Mouse (Mus musculus): ENCODE results near the gene Ovch2.
"Not testable (repeated sequence)": the region's sequence is repeated elsewhere in the genome, so short reads cannot be mapped to it uniquely, and the experiment has no call there.

Gene Ovch2

DNA sequence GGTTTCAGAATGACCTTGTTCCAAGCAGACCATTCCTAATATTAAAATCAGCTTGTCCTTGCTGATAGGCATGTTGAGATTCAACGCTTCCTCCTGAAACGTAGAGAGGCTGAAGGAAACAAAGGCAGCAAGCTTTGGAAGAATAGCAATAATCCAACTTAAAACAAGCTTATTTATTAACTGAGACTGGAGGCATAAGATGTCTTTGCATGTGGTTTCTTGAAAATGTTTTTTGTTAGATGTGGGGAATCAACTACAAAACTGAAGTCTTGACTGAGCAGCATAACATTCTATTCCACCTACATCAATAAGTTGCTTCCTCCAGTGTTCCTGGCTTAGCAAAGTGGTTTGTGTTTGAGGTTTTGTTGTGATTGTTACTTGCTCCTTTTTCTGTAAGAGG is at the start of gene Ovch2:
Gene Ovch2 (minus strand): TSS at position 101 of the 400 bp plus-strand sequence.
- DNase-seq (ENCODE audit: inconsistent ontology term): no peak

DNA sequence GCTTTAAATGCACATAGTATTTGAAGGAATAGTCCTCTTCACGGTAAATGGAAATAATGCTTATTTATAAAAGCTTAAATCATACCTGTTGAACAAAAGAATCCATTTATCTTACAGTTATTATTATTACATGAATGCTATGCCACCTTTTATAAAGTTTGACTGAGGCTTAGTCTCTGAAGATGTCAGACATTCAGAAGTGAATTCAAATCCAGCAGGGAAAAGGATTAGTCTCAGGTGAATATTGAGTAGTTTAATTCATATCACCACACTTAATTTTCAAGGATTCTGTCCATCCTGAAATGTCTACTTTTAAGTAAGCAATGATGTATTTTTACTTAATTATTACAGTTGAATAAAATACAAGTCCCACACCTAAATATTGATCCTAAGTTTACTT is 46.4 kb upstream of the Ovch2 start, which contains the start of gene Olfr470:
Gene Olfr470 (minus strand): TSS at position 101 of the 400 bp plus-strand sequence.
- not testable (repeated sequence) for DNase-seq (ENCODE audit: inconsistent ontology term)

DNA sequence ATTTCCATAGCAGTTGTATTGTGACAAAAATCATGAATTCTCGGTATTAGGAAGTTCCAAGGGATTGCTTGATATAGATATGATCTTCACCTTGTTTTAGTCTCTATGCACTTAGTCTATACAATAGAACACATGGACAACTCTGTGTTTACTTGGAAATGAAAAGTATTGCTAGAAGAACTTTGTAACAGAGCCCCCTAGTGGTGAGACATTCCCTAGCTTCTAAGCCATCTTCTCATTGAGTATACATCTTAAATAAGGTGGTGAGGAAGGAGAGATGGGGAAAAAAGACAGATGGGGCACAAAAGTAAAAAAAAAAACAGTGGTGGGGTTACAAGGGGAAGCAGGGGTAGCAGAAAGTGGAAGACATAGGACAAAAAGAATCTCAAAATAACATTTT is 40.7 kb upstream of the Ovch2 start:
- DNase-seq (ENCODE audit: inconsistent ontology term): peak; percentile 1

DNA sequence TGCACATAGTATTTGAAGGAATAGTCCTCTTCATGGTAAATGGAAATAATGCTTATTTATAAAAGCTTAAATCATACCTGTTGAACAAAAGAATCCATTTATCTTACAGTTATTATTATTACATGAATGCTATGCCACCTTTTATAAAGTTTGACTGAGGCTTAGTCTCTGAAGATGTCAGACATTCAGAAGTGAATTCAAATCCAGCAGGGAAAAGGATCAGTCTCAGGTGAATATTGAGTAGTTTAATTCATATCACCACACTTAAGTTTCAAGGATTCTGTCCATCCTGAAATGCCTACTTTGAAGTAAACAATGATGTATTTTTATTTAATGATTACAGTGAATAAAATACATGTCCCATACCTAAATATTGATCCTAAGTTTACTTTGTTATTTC is 24.4 kb upstream of the Ovch2 start, which contains the start of gene Olfr469:
Gene Olfr469 (minus strand): TSS at position 101 of the 400 bp plus-strand sequence.
- DNase-seq (ENCODE audit: inconsistent ontology term): not testable (repeated sequence)

DNA sequence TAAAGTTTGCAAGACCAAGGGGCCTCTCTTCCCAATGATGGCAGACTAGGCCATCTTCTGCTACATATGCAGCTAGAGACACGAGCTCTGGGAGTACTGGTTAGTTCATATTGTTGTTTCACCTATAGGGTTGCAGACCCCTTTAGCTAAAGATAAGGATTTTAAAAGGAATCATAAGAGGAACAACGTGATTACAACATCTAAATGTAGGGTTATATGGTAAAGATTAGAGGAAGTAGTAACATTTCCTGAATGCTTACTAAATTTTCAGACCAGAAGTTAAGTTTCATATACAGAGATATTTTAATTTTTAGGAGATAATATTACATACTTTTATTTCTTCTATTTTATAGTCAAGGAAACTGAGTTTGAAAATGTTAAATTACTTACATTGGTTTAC is 22.9 kb upstream of the Ovch2 start:
- not testable (repeated sequence) for DNase-seq (ENCODE audit: inconsistent ontology term)

DNA sequence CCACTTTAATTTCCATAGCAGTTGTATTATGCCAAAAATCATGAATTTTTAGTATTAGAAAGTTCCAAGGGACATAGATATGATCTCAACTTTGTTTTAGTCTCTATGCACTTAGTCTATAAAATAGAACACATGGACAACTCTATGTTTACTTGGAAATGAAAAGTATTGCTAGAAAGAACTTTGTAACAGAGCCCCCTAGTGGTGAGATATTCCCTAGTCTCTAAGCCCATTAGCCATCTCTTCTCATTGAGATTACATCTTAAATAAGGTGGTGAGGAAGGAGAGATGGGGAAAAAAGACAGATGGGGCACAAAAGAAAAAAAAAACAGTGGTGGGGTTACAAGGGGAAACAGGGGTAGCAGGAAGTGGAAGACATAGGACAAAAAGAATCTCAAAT is 18.4 kb upstream of the Ovch2 start:
- no peak for DNase-seq (ENCODE audit: inconsistent ontology term)

DNA sequence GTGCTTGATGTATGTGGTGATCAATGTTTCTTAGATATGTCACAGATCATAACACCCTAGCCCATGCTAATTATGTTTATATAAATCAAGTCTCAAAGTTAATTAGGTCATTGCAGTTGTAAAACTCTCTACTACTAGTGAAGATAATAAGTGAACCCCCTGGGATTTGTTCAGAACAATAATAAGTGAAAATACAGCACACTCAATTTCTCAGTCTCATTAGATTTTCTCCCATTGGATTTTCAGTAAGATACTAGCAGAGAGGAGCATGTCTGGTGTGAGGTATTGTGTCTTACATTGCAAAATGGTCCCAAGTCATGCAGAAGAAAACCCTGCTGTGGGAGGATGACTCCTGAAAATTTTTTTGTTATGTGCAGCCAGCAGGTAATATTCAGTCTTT is 11.0 kb upstream of the Ovch2 start, which contains the start of gene Olfr467:
Gene Olfr467 (plus strand): TSS at position 301 of the 400 bp plus-strand sequence.
- DNase-seq (ENCODE audit: inconsistent ontology term): no peak

DNA sequence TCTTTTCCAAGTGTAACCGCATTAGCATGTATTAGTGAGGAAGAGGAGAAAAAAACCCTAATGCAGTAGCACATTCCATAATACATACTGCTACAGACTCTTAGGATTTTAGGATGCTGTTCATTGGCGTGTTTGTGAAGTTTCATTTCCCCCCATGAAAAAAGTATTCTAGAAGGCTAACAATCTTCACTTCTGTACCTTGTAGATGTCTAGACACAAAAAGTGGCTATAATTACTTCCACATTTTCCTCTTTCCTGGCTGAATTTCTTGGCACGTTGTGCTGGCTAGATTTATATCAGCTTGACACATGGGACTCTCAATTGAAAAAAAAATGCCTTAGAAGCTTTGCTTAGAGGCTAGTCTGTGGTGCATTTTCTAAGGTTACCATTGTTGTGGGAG is 1.1 kb upstream of the Ovch2 start:
- DNase-seq (ENCODE audit: inconsistent ontology term): no peak

DNA sequence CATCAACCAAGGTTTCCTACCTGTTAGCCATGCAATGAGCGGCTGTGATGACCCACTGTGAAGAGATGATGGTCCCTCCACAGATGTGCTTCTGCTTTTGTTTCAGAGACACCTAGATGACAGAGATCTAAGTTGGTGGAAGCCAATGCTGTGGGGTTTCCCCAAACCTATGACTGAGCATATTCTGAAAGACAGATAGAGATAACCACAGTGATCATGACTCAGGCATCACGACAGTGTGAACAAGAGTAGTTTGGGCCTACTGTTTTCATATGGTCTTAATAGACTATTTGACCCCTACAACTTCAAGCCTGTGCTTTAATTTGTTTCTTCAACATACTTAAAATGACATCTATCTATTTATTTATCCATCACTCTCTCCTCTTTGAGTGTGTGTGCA is 4.5 kb downstream of the Ovch2 start:
- DNase-seq (ENCODE audit: inconsistent ontology term): no peak

DNA sequence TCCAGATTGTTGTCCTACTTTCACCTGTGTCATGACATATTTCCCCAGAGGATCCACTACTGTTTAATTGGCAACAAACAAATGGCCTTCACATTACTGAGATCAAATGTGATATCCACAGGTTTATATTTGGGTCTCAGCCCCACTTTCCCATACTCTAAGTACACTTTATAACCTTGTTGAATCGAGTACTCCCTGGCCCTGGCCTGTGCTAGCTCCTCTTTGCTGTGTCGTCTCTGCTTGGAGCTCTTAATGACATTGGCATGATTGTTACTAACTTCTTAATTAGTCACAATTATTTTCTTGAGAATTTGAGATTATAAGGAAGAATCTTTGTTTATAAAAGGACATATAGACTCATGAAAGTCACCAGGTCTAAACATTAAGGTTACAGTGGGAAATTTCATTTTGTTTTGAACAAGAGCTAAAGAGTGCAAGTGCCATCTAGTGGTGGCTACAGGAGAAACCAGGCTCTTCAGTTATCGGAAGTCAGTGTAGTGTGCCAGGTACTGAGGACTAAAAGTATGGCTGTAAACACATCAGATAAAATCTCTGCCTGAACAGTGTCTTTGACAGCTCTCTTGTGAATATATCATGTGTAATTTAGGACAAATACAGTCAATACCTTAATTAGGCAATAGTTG is 12.9 kb downstream of the Ovch2 start:
- DNase-seq (ENCODE audit: inconsistent ontology term): no peak

DNA sequence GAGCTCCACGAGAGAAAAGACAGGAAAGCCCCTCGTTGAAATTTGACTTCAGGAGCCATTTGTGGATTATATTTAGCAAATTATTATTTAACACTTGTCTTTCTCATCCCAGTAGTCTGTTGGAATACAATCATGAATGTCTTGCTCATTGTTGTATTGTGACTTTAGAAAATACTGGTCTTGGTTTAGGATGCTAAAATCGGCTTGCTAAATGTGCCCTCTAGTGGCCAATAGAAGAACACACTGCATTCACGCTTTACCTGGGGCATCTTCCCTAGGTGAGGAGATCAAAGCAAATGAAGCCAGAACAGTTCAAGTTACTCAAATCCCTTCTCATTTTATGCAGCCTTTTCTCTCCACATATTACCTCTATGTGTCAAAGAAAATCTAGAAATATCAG is 21.4 kb downstream of the Ovch2 start:
- no peak for DNase-seq (ENCODE audit: inconsistent ontology term)

DNA sequence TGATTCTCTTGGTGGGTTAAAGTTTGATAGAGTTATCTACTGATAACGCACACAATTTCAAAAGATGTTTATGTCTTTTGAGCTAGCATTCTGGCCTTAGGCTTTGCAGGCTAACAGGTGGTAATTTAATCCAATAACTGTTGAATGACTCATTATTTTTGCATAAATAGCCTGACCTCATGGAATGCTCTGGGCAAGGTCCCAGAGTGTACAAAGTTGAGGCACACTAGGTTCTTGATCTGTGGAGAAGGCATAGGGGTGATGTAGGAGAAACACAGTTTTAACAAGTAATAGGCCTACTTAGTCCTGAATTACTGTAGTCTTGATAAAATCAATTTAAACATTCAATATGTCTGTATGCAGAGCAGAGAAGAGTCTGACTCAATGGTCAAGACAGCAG is 22.8 kb downstream of the Ovch2 start:
- DNase-seq (ENCODE audit: inconsistent ontology term): peak; percentile 6

DNA sequence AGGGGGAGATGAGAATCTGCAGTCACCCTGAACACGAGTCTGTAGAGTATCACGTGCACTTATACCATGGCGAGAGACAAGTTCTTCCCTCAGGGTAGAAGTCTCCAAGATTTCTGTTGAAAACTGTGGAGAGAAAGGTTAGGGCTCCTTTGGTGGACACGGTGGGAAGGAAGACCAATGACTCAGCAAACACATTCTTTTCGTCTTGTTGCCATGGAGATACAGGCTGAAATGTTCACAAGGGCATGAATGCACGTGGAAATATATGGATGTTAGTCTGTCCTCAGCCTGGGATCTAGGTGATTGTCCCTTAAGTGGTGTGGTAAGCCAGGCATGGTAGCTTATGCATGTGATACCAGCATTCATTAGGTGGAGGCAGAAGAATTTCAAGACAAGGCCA is 30.2 kb downstream of the Ovch2 start:
- no peak for DNase-seq (ENCODE audit: inconsistent ontology term)

DNA sequence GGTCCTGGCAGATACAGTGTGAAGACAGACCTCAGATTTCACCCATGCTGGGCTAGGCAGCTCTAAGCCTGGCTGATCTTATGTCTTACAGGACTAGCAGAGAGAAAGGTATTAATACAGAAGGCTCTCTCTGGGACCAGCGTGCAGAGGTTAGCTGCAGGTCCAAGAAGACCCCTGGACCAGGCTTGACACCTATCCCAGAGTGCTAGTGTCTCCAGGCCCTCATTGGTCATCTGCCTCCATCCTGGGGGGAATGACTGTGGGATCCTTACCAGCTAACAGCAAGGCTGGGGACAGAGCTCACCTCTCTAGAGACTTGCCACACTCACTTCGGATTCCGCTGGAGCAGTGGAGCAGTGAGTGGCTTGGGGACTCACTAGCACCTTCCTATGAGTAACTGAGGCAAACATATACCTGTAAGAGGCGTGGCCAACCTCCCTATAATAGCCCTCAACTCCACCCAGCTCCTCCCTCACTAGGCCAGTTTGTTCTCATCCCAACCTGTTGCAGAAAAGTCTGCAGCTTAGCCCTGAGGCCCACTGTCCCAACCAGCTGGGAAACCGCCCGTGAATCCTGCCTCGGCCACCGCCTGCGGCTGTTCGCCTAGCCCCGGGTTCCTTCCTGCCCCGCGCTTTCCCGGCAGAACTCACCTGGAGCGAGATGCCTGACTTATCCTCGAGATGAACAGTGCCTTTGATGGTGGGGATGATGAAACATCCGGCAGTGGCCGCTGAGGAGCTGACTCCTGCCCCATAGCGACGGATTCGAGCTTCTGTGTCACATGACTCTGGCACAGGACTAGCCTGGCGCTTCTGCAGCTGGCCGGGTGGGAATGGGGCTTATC is 43.5 kb downstream of the Ovch2 start, which contains the start of gene Cyb5r2:
Gene Cyb5r2 (minus strand): TSS at position 725 of the 844 bp plus-strand sequence.
- DNase-seq (ENCODE audit: inconsistent ontology term): peak; percentile 13

DNA sequence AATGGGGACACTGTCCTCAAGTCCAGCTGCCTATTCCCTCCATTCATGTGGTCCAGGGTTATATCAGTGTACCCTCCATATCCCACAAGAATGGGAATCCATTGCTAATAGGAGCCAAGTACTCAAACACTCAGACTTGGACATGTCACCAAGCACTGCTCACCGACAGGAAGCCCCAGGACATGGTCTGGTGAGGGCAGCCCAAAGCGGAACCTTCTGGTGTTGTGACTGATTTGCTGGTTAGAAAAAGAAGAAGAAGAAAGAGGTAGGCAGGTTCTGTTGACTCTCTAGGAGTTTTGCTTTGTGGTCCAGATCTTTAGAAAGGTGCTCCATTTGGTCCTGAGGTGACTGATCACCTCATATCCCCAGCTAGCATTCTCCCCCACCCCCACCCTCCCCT is 44.3 kb downstream of the Ovch2 start:
- no peak for DNase-seq (ENCODE audit: inconsistent ontology term)

DNA sequence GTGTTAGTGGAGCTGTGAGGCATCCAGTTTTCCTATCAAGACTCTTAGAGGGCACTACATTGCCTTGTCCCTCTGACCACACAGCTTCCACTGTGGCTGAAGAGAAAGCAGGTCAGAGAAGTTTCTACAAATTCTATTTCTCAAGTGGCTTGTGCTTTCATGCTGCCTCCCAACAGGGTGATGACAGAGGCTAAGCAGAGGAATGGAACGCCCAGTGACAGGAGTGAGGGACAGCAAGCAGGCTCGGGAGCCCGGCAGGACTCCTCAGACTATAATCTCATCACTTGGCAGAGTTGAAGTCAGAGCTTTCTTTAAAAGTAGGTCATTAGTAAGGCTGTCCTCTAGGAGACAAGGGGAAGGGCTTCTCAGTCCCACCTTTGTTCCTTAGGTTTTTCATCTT is 45.1 kb downstream of the Ovch2 start:
- no peak for DNase-seq (ENCODE audit: inconsistent ontology term)

DNA sequence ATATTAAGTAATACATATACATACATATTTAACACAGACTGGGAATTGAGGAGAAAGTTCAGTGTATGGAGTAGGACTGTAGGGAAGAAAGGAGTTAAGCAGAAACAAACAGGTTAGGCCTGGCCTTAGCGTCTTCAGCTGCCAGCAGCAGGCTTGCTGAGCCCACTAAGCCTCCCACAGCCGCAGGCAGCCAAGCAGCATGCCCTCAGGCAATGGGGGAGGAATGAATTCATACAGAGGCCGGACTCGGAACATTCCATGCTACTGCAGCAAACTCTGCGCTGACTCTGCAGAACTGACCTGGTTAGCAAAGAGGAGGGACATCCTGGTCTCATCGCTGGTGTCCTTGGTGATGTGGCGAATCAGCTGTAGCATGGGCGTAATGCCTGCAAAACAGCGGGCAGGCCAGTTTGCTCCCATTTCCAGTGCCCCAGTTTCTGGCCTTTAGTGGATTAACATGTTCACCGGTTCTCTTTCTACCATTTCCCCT is 48.9 kb downstream of the Ovch2 start:
- DNase-seq (ENCODE audit: inconsistent ontology term): no peak

DNA sequence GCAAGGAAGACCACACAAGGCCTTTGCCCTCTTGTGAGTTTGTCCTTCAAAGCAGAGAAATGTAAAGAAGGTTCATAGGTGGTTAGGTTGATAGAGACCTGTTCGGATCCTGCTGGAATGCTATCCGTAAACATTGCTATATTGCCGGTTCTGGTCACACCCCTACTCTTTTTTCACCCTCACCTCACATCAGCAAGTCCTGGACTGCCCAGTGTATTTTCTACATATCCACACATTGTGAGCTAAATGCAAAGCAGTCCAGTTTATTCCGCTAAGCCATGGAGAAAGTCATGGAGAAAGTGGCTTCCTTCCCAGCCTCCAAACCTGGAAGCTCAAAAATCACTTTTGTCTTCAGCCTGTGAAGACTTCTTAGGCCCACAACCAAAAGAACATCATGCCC is 51.3 kb downstream of the Ovch2 start:
- DNase-seq (ENCODE audit: inconsistent ontology term): no peak

DNA sequence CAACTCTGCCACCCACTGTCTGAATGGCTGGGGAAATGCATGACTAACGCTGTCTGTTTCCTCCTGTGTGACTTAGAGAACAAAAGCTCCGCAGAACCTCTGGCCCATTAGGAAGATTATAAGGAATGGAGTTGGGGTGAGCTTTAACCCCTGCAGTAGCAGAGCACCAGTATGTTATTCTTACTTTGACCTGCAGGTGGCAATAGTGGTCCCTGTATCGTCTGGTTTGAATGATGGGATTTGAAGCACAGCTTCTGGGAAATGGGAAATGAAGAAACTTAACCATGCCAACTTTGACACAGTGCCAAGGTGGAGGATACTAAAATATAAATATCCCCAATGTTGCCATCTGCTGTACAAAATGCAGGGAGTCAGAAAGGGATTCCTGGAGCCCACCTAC is 51.7 kb downstream of the Ovch2 start:
- peak; percentile 42 for DNase-seq (ENCODE audit: inconsistent ontology term)

DNA sequence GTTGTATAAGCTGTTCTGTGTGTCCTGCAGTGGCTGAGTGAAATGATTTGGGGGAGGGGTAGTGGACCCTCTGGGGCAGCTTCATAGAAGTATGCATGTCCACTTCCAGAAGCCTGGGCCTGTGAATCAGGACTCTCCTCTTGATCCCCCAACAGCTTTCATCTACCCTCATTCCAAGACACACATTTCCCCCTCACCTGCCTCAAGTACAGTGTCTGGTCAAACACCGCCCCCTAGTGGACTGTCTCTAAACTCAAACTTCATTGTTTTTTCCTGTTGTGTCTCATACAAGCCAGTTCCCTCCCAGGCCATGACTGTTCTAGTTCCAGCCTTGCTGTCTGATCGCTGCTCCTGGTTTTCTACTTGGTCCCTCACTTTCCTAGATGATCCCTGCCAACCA is 53.1 kb downstream of the Ovch2 start:
- DNase-seq (ENCODE audit: inconsistent ontology term): peak; percentile 26

DNA sequence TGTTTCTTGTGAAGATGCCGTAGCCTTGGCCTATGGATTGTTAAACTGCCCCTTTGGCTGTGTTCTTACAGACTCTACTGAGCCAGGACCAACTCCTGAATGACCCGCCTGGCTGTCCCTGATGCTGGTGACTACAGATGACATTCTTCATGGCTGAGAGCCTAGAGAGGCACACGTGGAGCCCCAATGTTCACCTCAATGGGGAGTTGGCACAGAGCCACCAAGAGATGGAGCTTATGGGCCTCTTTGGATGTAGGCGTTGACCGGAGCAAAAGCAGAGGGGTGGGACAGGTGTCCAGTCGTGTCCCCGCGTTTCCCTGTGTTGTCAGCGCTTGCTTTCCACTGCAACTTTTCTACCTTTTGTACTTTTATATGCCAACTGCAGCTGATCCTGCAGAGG is 53.5 kb downstream of the Ovch2 start:
- DNase-seq (ENCODE audit: inconsistent ontology term): no peak

DNA sequence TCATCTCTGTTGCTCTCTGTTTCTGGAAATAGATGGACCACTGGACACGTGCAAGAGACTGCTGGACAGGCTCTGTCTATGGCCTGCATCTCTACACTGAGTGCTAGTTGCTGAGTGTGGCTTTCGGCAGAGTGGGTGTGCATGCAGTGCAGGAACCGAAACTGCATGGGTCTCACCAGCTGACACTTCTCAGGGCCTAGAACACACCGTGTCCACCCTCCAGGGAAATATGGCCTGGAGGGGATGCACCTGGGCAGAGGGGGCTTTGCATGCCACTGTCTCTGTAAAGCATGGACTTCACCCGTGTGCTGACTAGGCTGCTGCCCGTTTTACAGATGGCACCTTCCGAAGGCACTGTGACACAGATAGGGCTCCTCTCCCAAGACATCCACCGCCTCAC is 55.0 kb downstream of the Ovch2 start:
- no peak for DNase-seq (ENCODE audit: inconsistent ontology term)

DNA sequence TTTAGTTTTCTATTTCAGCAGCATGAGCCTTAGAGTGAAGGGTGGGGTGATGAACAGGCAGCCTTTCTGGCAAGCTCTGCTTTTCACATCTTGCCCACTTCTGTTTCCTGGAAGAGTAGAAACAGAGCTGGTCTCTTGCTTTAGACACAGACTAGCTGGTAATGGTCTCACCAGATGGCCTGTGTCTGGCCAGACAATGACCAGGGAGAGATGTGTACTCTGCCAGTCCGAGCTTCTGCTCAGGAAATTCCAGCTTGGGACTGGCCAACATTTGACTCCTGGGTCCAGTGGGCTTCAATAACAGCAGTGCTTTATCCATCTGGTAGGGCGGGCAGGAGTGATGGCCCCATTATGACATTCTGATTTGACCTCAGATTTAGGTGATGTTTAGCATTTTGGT is 55.9 kb downstream of the Ovch2 start:
- DNase-seq (ENCODE audit: inconsistent ontology term): no peak
